9 mouse cellular contexts compared by ENCODE assay signal in genomic region chr9:63610231-63610630, GRCm38 (mm10). TPM values are rescaled to one million over a fixed set of nuclear protein-coding genes. Genes with fewer than 3 reads are reported as not detected.
DNase-seq lines count a peak whose midpoint lies in the region; ATAC-seq and TF ChIP-seq lines count a peak whose summit lies in the region.
"Had no signal": no experiment of that assay in that cellular context is flagged by ENCODE, and none has a peak within 500 bp of the region (broad histone marks: within the 10 kb centered on the region; RNA-seq: fewer than 3 reads in every experiment).

No protein-coding gene starts in this region.

- no peak overlapping the region for H3K4me3 ChIP-seq in kidney, postnatal 0 days (replicated peaks; ENCODE audit: low read depth, low read length)
- H3K4me3 ChIP-seq in CH12.LX (replicated peaks in 1 of 3; ENCODE audit: low read depth in 2 of 3, low read length in 2 of 3, poor library complexity in 1 of 3): no peak overlapping the region
- no peak overlapping the region for H3K4me3 ChIP-seq in limb, embryonic 13.5 days

- dilution Hi-C loops in CH12.LX (cut with MboI; ENCODE audit: extremely low pct_ligation_motif_present, extremely low pct_unique_long_range_greater_than_20kb, low sequenced_read_pairs): no loop called here

- in situ Hi-C loops in CH12.LX (cut with MboI; ENCODE audit: low pct_ligation_motif_present, low pct_unique_long_range_greater_than_20kb, low sequenced_read_pairs): no loop called here
- in situ Hi-C loops in Patski (cut with MboI; ENCODE audit: low pct_unique_long_range_greater_than_20kb): no loop called here

- DNase-seq in kidney, postnatal 0 days (ENCODE audit: low spot score): no peak
- no peak for DNase-seq in kidney, postnatal 36 days
- DNase-seq in CH12.LX (ENCODE audit: extremely low read depth): no peak
- no peak for DNase-seq in Patski (ENCODE audit: low read depth, low spot score)
- DNase-seq in cerebellum, postnatal 36 days: no peak
- DNase-seq in spleen, adult 18-20 months: no peak

- H3K4me1 ChIP-seq in kidney, postnatal 0 days (replicated peaks; ENCODE audit: insufficient read depth, low read length): peaks cover 34% of the 10 kb centered on the region
- peaks cover 6 to 61% of the 10 kb centered on the region in 2 experiments; a peak in 3 of 4 replicates for H3K4me1 ChIP-seq in CH12.LX (ENCODE audit: control insufficient read depth in 1 of 2, insufficient read depth in 2 of 2)
- peaks cover 67% of the 10 kb centered on the region for H3K4me1 ChIP-seq in limb, embryonic 13.5 days

- H3K4me2 ChIP-seq in kidney, postnatal 0 days (ENCODE audit: low read length): no peak overlapping the region
- no peak overlapping the region for H3K4me2 ChIP-seq in CH12.LX (ENCODE audit: insufficient read depth, low read depth, poor library complexity, severe bottlenecking)
- no peak overlapping the region for H3K4me2 ChIP-seq in limb, embryonic 13.5 days (replicated peaks)

- H3K79me2 ChIP-seq in CH12.LX (replicated peaks; ENCODE audit: control insufficient read depth, extremely low read depth, insufficient read depth, poor library complexity, severe bottlenecking): peaks cover 7% of the 10 kb centered on the region

- H3K36me3 ChIP-seq in kidney, postnatal 0 days (ENCODE audit: insufficient read depth, low read length): no peaks in the 10 kb centered on the region
- peaks cover 0 to 60% of the 10 kb centered on the region in 2 experiments for H3K36me3 ChIP-seq in CH12.LX (replicated peaks in 1 of 2; ENCODE audit: control insufficient read depth in 1 of 2, insufficient read depth in 1 of 2, low read length in 1 of 2)
- H3K36me3 ChIP-seq in limb, embryonic 13.5 days: no peaks in the 10 kb centered on the region

- POLR2A ChIA-PET in Patski (lab: Charles Lee): no interaction called here

- H3K9me3 ChIP-seq in kidney, postnatal 0 days (replicated peaks; ENCODE audit: low read length): no peaks in the 10 kb centered on the region
- H3K9me3 ChIP-seq in CH12.LX (replicated peaks; ENCODE audit: low read length): peaks cover 4% of the 10 kb centered on the region
- no peaks in the 10 kb centered on the region for H3K9me3 ChIP-seq in limb, embryonic 13.5 days

- TF ChIP-seq RAD21 in CH12.LX (IDR thresholded peaks at IDR 0.05; ENCODE audit: low read depth, low read length): peak; percentile 1

- CTCF ChIA-PET in Patski (lab: Charles Lee): interaction anchor here (1.0 kb wide), 1 partner anchor 15 kb away, joined by 4 read pairs; no protein-coding TSS in a partner anchor

- WGBS in kidney, postnatal 0 days: 90% methylated on average over 6 of the region's 6 CpGs
- WGBS in limb, embryonic 13.5 days: 79% methylated on average over 6 of the region's 6 CpGs

- H3K27me3 ChIP-seq in kidney, postnatal 0 days (ENCODE audit: insufficient read depth, low read length): no peaks in the 10 kb centered on the region
- no peaks in the 10 kb centered on the region for H3K27me3 ChIP-seq in CH12.LX (replicated peaks)
- H3K27me3 ChIP-seq in Patski: no peaks in the 10 kb centered on the region
- H3K27me3 ChIP-seq in limb, embryonic 13.5 days: no peaks in the 10 kb centered on the region

- no peak for ATAC-seq in kidney, postnatal 0 days (replicated peaks; ENCODE audit: low FRiP score, low read depth)
- no peak for ATAC-seq in Patski
- ATAC-seq in limb, embryonic 13.5 days (ENCODE audit: low FRiP score, low read depth): no peak
- ATAC-seq: forebrain, embryonic 16.5 days had no signal

- peak; percentile 39; the same call in 1 of the 2 replicates for TF ChIP-seq CTCF in kidney, postnatal 0 days (IDR thresholded peaks at IDR 0.05; ENCODE audit: low read depth)
- TF ChIP-seq CTCF in CH12.LX (conservative IDR thresholded peaks at IDR 0.05 in 1 of 2, IDR thresholded peaks at IDR 0.05 in 1 of 2; ENCODE audit: low read depth in 2 of 2, low read length in 2 of 2) (peak in 1 of 2 experiments; percentile 29; a peak in 2 of 4 replicates), Patski (IDR thresholded peaks at IDR 0.05) (peak; percentile 55)

- peak overlapping the region; percentile 75; the same call in 1 of the 2 replicates for H3K27ac ChIP-seq in kidney, postnatal 0 days
- H3K27ac ChIP-seq in CH12.LX (ENCODE audit: insufficient read depth, low read depth): no peak overlapping the region
- H3K27ac ChIP-seq in limb, embryonic 13.5 days: peak overlapping the region; percentile 87; the same call in 1 of the 2 replicates

- TF ChIP-seq EP300 in CH12.LX (IDR thresholded peaks at IDR 0.05; ENCODE audit: low read length): no peak

- H3K9ac ChIP-seq in kidney, postnatal 0 days (ENCODE audit: low read depth, low read length): no peak overlapping the region
- no peak overlapping the region for H3K9ac ChIP-seq in CH12.LX (ENCODE audit: insufficient read depth, low read depth)
- no peak overlapping the region for H3K9ac ChIP-seq in limb, embryonic 13.5 days

- TF ChIP-seq POLR2A in CH12.LX (IDR thresholded peaks at IDR 0.05; ENCODE audit: low read depth, low read length): no peak

TF ChIP-seq in CH12.LX, 34 proteins besides CTCF, POLR2A, EP300 and RAD21:
- TF ChIP-seq JUN (IDR thresholded peaks at IDR 0.05; ENCODE audit: insufficient read depth, low read depth, low read length): no peak
- no peak for TF ChIP-seq CHD2 (IDR thresholded peaks at IDR 0.05; ENCODE audit: low read length)
- TF ChIP-seq PAX5 (IDR thresholded peaks at IDR 0.05; ENCODE audit: low read length): no peak
- TF ChIP-seq USF2 (conservative IDR thresholded peaks at IDR 0.05; ENCODE audit: low read depth, low read length): no peak
- TF ChIP-seq MAZ (IDR thresholded peaks at IDR 0.05; ENCODE audit: low read depth, low read length): no peak
- TF ChIP-seq MYC (IDR thresholded peaks at IDR 0.05; ENCODE audit: low read depth, low read length): no peak
- no peak for TF ChIP-seq NELFE (IDR thresholded peaks at IDR 0.05; ENCODE audit: low read depth, low read length)
- TF ChIP-seq ZKSCAN1 (IDR thresholded peaks at IDR 0.05; ENCODE audit: borderline replicate concordance, low read depth, low read length): no peak
- TF ChIP-seq ZC3H11A (IDR thresholded peaks at IDR 0.05; ENCODE audit: low read depth, low read length): no peak

RNA-seq across cellular contexts. Expression of gene Aagab, which starts 7.8 kb away (rescaled TPM):
- polyA plus RNA-seq in kidney, postnatal 0 days (2015; fragmentation: Nextera tagmentation; extraction: Ambion mirVana): 29.0 and 32.2 TPM in 2 replicates
- total RNA-seq in CH12.LX (2012; rRNA removed): 14.3 and 14.5 TPM in 2 replicates
- total RNA-seq in CH12.LX (2014; rRNA removed): 14.3 and 14.5 TPM in 2 replicates
- 27.8 and 36.6 TPM in 2 replicates for polyA plus RNA-seq in CH12.LX (2012; ENCODE audit: insufficient read length, low read depth)
- polyA plus RNA-seq in Patski (2021): 47.8 TPM
- polyA plus RNA-seq in limb, embryonic 13.5 days (2015; fragmentation: Nextera tagmentation; extraction: Ambion mirVana): 21.7 and 26.2 TPM in 2 replicates

RNA-seq across cellular contexts. Expression of gene Iqch, which starts 7.9 kb away (rescaled TPM):
- 0.08 and 0.11 TPM in 2 replicates for polyA plus RNA-seq in kidney, postnatal 0 days (2015; fragmentation: Nextera tagmentation; extraction: Ambion mirVana)
- 0.04 TPM in 2 replicates for total RNA-seq in CH12.LX (2012; rRNA removed)
- total RNA-seq in CH12.LX (2014; rRNA removed): 0.08 and 0.15 TPM in 2 replicates
- polyA plus RNA-seq in CH12.LX (2012; ENCODE audit: insufficient read length, low read depth): 0.18 and 0.21 TPM in 2 replicates
- polyA plus RNA-seq in Patski (2021): 0.09 TPM
- polyA plus RNA-seq in limb, embryonic 13.5 days (2015; fragmentation: Nextera tagmentation; extraction: Ambion mirVana): 0.15 and 0.20 TPM in 2 replicates
- total RNA-seq: heart, postnatal 14 days had no signal
